Mouse (Mus musculus): ENCODE data around the gene Fbln7.
A peak's percentile ranks its signal among the peaks of the same experiment; 100 is the strongest.

The Fbln7 gene

DNA sequence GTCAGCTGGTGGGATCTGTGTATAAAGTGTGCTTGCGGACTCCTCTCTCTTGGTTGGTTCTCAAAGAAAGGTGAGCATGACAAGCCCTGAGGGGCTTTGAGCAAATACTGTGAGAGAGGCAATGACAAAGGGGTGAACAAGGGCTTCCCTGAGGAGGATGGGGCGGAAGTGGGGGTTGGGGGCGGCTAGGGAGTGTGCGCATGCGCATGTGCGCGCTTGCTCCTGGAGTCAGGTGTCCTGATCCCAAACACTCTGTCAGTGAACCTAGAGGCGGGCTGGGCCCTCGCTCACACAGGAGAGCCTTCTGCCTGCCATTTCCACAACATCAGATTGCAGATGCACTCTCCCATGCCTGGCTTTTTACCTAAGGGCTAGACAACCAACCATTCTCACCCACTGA, 9.5 kb downstream of the Fbln7 start:
- DNase-seq (ENCODE audit: low read depth, low spot score): peak; percentile 81

DNA sequence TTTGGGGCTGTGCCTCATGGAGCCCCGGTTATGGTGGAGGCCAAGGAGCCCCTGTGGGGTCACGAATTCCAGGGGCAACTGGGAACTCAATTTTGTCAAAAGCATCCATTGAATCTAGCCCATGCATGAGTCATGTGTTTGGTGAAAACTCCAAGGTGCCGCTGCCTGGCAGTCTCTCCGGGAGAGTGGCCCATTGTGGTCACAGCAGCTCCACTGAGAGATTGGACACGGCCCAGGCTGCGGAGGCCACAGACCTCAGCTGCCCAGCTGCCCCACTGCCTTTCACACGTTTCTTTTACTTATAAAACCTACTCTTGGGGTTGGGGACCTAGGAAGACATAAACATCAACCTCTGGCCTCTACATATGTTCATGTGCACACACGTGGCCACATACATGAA, 12.7 kb downstream of the Fbln7 start:
- no peak for DNase-seq (ENCODE audit: low read depth, low spot score)

DNA sequence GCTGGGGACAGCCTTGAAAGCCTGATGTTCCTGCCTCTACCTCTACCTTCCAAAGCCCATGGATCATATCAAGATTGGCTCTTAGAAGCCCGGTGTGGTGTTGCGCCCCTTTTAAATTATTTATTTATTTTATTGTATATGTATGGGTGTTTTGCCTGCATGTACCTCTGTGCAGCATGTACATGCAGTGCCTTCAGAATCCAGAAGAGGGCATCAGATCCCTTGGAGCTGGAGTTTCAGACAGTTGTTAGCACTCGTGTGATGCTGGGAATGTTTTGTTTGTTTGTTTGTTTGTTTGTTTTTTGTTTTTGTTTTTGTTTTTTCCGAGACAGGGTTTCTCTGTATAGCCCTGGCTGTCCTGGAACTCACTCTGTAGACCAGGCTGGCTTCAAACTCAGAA, 18.5 kb downstream of the Fbln7 start:
- DNase-seq (ENCODE audit: low read depth, low spot score): peak; percentile 65

DNA sequence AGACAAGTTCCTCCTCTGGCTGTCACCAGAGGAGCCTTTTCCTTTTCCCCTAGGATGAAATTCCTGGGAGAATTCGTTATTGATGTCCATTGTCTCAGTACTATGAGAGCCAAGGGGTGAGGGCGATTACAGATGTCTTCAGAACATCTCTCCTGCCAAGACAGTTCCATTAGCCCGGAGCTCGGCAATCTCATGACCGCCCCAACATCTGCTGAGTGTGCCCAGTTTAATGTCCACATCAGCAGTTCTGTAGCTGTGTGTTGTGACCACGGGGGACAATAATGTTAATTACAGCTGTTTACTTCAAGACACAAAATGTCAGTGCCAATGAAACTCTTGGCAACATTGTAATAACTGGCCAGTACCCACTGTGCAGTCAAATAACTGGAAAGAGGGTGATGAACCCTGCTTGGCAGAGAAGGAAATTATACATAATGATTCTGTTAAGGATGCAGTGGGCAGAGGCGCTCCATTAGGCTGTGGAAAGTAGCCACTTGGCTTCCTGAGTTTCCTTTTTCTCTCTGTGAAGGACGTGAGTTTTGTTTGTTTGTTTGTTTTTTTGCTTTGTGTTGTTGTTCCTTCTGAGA, 22.5 kb downstream of the Fbln7 start:
- no peak for DNase-seq (ENCODE audit: low read depth, low spot score)

DNA sequence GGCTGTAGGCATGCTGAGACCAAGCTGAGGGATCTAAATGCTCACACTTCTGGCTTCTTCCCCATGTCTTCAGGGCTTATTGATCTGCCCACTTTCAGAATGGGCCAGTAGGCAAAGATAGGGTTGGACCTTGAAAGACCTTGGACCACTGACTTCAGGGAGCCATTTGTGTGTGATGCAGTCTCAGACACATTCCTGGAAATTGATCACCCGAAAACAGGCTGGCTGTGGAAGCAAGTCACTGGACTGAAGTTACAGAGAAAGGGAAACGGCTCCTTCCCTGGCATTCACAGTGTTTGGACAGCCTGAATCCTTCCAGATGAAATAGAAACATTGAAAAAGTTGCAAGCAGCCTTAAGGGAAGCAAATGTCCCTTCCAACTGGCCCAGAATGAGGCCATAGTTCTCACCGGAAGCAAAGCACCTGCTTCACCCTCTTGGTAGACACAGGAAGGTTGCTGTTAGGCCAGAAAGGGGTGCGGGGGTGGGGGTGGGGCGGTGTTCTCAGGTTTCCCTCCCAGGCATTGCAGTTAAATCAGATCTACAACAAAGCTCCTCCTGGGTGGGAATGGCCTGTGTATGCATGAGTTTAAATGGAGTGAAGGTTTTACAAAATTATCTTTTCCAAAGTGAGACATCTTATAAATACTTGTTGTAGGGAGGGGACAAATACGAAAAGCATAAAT, 25.2 kb downstream of the Fbln7 start:
- peak; percentile 41 for DNase-seq (ENCODE audit: low read depth, low spot score)

DNA sequence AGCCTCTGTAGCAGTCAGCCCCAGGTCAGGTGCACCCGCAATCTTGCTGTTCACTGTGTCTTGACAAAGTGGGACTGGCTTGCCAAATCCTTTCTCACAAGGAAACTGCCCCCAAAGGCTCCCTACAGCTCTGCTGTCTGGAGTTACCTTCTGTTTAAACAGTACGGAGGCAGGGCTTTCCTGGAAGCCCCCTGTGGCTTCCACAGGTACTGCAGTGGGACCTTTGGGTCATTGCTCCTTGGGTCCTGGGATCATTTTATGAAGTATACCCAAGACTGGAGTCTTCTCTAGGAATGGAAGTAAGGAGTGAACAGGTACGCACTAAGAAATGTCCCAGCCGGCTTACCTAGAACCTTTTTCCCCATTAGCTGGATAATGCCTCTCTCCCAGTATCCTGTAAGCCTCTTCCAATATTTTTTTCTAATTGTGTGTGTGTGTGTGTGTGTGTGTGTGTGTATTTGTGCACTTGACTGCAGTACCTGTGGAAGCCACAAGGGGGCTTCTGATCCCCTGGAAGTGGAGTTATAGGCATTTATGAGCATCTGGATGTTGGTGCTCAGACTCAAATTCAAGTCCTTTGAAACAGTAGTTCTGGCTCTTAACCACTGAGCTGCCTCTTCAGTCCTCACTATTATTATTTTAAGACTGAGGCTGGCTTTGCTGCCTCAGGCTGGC, 28.0 kb downstream of the Fbln7 start:
- peak; percentile 82 for DNase-seq (ENCODE audit: low read depth, low spot score)

DNA sequence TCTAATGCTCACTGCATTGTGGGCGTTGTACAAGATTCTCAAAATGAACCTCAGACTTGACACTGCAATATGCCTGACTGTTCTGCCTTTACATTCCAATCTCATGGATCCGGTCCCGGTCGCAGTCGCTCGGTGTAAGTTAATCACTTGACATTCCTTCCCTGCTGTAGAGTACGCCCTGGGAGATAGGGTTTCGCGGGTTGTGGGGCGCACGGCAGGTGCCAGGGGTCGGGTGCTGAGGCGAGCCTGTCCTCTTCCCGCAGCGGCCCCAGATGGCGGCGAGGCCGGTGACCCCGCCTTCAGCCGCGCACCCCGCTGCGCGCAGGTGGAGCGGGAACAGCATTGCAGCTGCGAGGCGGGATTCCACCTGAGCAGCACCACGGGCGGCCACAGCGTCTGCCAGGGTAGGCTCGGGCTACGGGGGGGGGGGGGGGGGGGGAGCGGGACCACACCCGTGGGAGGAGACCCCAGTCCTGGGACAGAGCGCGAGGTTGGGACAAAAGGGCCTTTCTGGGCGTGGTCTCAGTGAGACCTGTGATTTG, 29.5 kb downstream of the Fbln7 start:
- peak; percentile 83 for DNase-seq (ENCODE audit: low read depth, low spot score)

DNA sequence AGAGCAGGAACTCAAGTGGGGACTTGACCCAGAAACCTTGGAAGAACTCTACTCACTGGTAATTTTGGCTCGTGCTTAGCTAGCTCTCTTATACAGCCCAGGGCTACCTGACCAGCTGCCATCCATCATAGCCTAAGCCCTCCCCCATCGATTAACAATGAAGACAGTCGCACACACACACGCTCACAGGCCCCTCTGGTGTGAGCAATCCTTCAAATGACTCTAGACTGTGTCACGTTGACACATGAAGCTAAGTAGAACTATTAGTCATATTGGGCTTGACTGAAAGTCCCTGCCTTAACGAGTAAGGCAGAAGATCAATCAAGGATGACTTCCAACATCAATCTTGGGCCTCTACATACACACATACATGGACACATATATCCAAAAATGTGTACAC, 40.1 kb downstream of the Fbln7 start:
- no peak for DNase-seq (ENCODE audit: low read depth, low spot score)

GRCm38 (mm10) chr2:128903661-128904060, 40.9 kb downstream of the Fbln7 start:
- DNase-seq (ENCODE audit: low read depth, low spot score): no peak

- DNase-seq (ENCODE audit: low read depth, low spot score): no peak
Measured at GRCm38 (mm10) chr2:128914978-128915377, 52.2 kb downstream of the Fbln7 start.

DNA sequence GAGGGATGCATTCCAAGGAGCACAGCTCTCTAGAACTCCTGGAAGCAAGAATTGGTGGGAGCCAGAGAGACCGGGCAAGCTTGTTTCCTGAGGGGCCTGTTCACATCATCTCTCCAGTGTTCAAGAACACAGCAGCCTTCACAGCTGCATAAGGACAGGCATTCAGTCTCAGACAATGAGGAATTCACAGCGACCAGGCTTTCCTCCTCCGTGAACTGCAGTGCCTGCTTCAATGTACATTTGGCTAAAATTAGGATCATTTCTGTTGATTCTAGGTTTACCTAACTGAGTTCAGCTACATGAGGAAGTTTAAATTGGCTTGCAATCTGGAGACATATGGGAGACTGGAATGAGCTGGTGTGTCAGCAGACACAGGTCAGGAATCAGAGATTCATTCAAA, 53.7 kb downstream of the Fbln7 start:
- DNase-seq (ENCODE audit: low read depth, low spot score): no peak

GRCm38 (mm10) chr2:128924799-128925198, 62.0 kb downstream of the Fbln7 start:
- no peak for DNase-seq (ENCODE audit: low read depth, low spot score)

DNA sequence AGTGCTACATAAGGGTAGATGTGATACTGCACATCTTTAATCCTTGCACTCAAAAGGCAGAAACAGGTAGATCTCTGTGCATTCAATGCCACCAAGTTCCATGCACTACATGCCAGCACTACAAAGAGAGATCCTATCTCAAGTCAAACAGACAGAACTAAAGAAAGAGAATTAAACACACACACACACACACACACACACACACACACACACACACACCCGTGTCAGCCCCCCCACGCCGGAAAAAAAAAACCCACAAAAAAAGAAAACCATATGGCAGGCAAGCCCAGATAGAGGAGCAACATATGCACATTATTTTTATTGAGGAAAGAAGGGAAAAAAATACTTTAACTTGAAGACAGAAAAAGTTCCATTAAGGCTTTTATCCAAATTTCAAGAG, 65.7 kb downstream of the Fbln7 start:
- no peak for DNase-seq (ENCODE audit: low read depth, low spot score)

GRCm38 (mm10) chr2:128930704-128931103, 67.9 kb downstream of the Fbln7 start:
- no peak for DNase-seq (ENCODE audit: low read depth, low spot score)

DNA sequence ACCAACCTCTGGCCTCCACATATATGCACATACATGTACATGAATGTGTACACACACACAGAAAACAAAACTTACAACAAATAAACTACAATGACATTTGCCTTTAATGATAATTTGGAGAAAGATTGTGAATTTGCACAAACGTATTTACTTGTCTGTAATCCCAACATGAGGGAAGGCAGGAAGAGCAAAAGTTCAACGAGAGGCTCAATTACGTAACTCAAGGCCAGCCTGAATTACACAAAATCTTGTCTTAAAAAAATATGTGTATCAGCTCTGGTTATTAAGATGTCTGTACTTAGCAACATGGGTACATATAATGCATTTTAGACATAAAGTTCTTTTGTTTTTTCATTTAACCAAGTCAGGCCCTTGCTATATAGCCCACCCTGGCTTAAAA, 73.5 kb downstream of the Fbln7 start:
- no peak for DNase-seq (ENCODE audit: low read depth, low spot score)

DNA sequence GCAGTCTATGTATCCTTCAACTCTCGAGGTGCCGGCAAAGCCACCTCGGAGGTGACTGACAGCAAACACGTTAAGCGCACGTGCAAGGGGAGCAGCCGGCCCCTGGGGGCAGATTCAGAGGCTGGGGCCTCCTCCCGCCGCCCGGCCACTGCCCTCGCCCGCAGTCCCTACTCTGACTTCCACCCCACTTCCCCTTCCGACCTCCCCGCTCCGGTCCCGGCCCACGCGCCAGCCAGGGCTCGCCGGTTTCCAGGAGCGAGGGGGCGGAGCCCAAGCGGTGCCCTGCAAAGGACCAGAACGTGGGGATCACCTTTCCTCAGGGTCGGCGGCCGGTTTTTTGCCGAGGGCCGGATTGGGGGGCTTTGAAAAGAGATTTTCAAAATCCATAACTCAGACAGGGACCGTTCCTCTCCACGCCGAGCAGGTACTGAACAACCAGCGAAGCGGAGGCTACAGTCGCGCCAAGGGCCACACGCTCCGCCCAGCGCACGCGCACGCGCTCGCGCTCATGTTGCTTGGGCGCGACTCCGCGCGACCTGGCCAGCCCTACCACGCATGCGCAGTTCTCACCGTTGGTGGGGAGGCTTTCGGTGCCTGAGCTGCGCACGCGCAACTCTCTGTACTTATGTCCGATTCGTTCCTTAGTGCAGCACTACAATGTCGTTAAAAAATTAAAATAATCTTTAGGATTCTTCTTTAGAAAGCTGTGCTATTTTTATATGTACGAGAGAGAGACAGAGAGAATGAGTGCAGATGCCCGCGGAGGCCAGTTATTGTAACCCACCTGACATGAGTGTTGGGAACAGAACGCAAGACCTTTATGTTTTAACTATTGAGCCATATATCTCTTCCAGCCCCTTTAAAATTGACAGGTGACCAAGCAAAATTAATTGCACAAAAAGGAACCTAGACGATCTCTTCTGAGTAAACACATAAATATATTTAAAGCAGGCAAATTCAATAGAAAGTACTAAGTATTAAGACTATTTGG, 81.1 kb downstream of the Fbln7 start, which contains the start of gene Zc3h8:
Gene Zc3h8, minus strand, starts transcription at position 540 of the 991 bp plus-strand sequence.
- DNase-seq (ENCODE audit: low read depth, low spot score): peak; percentile 96
